Comparison of ENCODE assay signal across 25 mouse cellular contexts in the genomic region with DNA sequence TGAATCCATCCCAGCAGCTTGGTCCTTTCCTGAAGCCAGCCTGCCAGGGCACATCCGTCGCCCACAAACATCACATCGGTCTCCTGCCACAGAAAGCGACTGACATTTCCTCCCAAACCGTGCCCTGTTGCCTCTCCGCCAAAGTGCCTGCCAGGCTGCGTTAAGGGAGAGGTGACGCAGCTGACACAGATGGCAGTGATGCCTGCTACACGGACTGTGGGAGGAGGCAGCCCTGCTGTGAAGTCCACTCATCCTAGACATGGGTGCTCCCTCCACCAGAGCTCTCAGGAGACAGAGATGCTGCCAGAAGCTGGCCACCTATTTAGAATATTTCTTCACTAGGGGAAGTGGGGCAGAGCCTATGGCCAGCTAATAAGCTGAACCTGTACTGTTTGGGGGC. TPM values are rescaled to one million over a fixed set of nuclear protein-coding genes. Genes with fewer than 3 reads are reported as not detected.
"Had no signal": no experiment of that assay in that cellular context is flagged by ENCODE, and none has a peak within 500 bp of the region (broad histone marks: within the 10 kb centered on the region; RNA-seq: fewer than 3 reads in every experiment).

No protein-coding gene starts in this region.

- H3K9me3 ChIP-seq: limb, embryonic 13.5 days; liver, embryonic 12.5 days; liver, embryonic 15.5 days; lung, embryonic 15.5 days; midbrain, embryonic 12.5 days; midbrain, embryonic 15.5 days; neural tube, embryonic 13.5 days had no signal

- H3K27me3 ChIP-seq: liver, embryonic 15.5 days; lung, embryonic 15.5 days; midbrain, embryonic 15.5 days; neural tube, embryonic 13.5 days had no signal

- H3K36me3 ChIP-seq: limb, embryonic 13.5 days; liver, embryonic 12.5 days; liver, embryonic 15.5 days; lung, embryonic 15.5 days; midbrain, embryonic 12.5 days; midbrain, embryonic 15.5 days; neural tube, embryonic 13.5 days had no signal

- H3K4me2 ChIP-seq: limb, embryonic 13.5 days; liver, embryonic 12.5 days; liver, embryonic 15.5 days; lung, embryonic 15.5 days; midbrain, embryonic 12.5 days; midbrain, embryonic 15.5 days; neural tube, embryonic 13.5 days had no signal

- H3K27ac ChIP-seq: limb, embryonic 13.5 days; liver, embryonic 12.5 days; liver, embryonic 15.5 days; lung, embryonic 15.5 days; midbrain, embryonic 12.5 days; midbrain, embryonic 15.5 days; neural tube, embryonic 13.5 days had no signal

- ATAC-seq: intestine, embryonic 16.5 days; liver, embryonic 12.5 days; midbrain, embryonic 15.5 days had no signal

- H3K9ac ChIP-seq: limb, embryonic 13.5 days; liver, embryonic 12.5 days; liver, embryonic 15.5 days; lung, embryonic 15.5 days; midbrain, embryonic 12.5 days; midbrain, embryonic 15.5 days; neural tube, embryonic 13.5 days had no signal

- H3K4me3 ChIP-seq: limb, embryonic 13.5 days; liver, embryonic 12.5 days; liver, embryonic 15.5 days; lung, embryonic 15.5 days; midbrain, embryonic 12.5 days; midbrain, embryonic 15.5 days; myocyte; neural tube, embryonic 13.5 days had no signal

- DNase-seq: kidney, adult 18-20 months; kidney, adult 9 months; kidney, postnatal 14 days; kidney, postnatal 4 days; left cerebral cortex, postnatal 4 days; liver; lung, adult 18-20 months; lung, postnatal 14 days; lung, postnatal 4 days; thymus, adult 18-20 months; thymus, postnatal 36 days had no signal

- H3K4me1 ChIP-seq: limb, embryonic 13.5 days; neural tube, embryonic 13.5 days had no signal

RNA-seq across cellular contexts. Expression of a gene that starts 41.4 kb away (rescaled TPM):
- total RNA-seq: megakaryocyte-erythroid progenitor cell, adult 5-6 weeks had no signal
- polyA plus RNA-seq: intestine, embryonic 16.5 days; kidney, embryonic 16.5 days; liver, embryonic 12.5 days; liver, embryonic 15.5 days; lung, embryonic 15.5 days; myocyte; small intestine, adult 2 months; stomach, embryonic 16.5 days; urinary bladder, adult 2 months had no signal
